Mouse (Mus musculus) urinary bladder, postnatal 4 days (tissue): ENCODE measurements around the gene Rsu1.

ENCODE experiments used
- DNase-seq, 2 experiments: peaks; one replicate each; pipeline ENCODE4 v3.0.0; 2021 to 2022; ENCODE audit warnings: low spot score in 2 of 2

Rsu1 gene

GRCm38 (mm10) chr2:13169158-13169890, 101.9 kb downstream of the Rsu1 start:
- no peak for DNase-seq

- DNase-seq, result no peak
Observed at GRCm38 (mm10) chr2:13168743-13169142, 102.5 kb downstream of the Rsu1 start.

GRCm38 (mm10) chr2:13161717-13162116, 109.5 kb downstream of the Rsu1 start:
- no peak for DNase-seq

- no peak for DNase-seq
Observed at GRCm38 (mm10) chr2:13145245-13145644, 126.0 kb downstream of the Rsu1 start.

GRCm38 (mm10) chr2:13134890-13135289, 136.3 kb downstream of the Rsu1 start:
- no peak for DNase-seq

- no peak for DNase-seq
Observed at GRCm38 (mm10) chr2:13132841-13133240, 138.4 kb downstream of the Rsu1 start.

GRCm38 (mm10) chr2:13132406-13132805, 138.8 kb downstream of the Rsu1 start:
- DNase-seq, result no peak

- no peak for DNase-seq
Observed at GRCm38 (mm10) chr2:13129859-13130258, 141.4 kb downstream of the Rsu1 start.

- DNase-seq, result no peak
Observed at GRCm38 (mm10) chr2:13129337-13129736, 141.9 kb downstream of the Rsu1 start.

- no peak for DNase-seq
Observed at GRCm38 (mm10) chr2:13120461-13120860, 150.8 kb downstream of the Rsu1 start.

GRCm38 (mm10) chr2:13117896-13118295, 153.3 kb downstream of the Rsu1 start:
- DNase-seq, result no peak

GRCm38 (mm10) chr2:13106531-13106930, 164.7 kb downstream of the Rsu1 start:
- DNase-seq, result no peak

GRCm38 (mm10) chr2:13104388-13104787, 166.8 kb downstream of the Rsu1 start:
- DNase-seq, result no peak

GRCm38 (mm10) chr2:13103797-13104200, 167.4 kb downstream of the Rsu1 start:
- DNase-seq, result no peak

GRCm38 (mm10) chr2:13094045-13094444, 177.2 kb downstream of the Rsu1 start:
- DNase-seq, result no peak

GRCm38 (mm10) chr2:13093570-13093969, 177.6 kb downstream of the Rsu1 start:
- no peak for DNase-seq

- DNase-seq, result no peak
Observed at GRCm38 (mm10) chr2:13091399-13092015, 179.7 kb downstream of the Rsu1 start.

- no peak for DNase-seq
Observed at GRCm38 (mm10) chr2:13090841-13091240, 180.4 kb downstream of the Rsu1 start.

GRCm38 (mm10) chr2:13089861-13090260, 181.4 kb downstream of the Rsu1 start:
- DNase-seq, result no peak

- DNase-seq, result no peak
Observed at GRCm38 (mm10) chr2:13088266-13088665, 182.9 kb downstream of the Rsu1 start.

GRCm38 (mm10) chr2:13087811-13088210, 183.4 kb downstream of the Rsu1 start:
- DNase-seq, result no peak

- DNase-seq, result no peak
Observed at GRCm38 (mm10) chr2:13084223-13084622, 187.0 kb downstream of the Rsu1 start.

- no peak for DNase-seq
Observed at GRCm38 (mm10) chr2:13080476-13080875, 190.7 kb downstream of the Rsu1 start.
